Mouse (Mus musculus): ENCODE measurements around the gene Zfp771. TPM values are rescaled to one million over a fixed set of nuclear protein-coding genes. Genes with fewer than 3 reads are reported as not detected.

Gene Zfp771
- polyA plus RNA-seq, 1 experiment: 88.1 TPM

DNA sequence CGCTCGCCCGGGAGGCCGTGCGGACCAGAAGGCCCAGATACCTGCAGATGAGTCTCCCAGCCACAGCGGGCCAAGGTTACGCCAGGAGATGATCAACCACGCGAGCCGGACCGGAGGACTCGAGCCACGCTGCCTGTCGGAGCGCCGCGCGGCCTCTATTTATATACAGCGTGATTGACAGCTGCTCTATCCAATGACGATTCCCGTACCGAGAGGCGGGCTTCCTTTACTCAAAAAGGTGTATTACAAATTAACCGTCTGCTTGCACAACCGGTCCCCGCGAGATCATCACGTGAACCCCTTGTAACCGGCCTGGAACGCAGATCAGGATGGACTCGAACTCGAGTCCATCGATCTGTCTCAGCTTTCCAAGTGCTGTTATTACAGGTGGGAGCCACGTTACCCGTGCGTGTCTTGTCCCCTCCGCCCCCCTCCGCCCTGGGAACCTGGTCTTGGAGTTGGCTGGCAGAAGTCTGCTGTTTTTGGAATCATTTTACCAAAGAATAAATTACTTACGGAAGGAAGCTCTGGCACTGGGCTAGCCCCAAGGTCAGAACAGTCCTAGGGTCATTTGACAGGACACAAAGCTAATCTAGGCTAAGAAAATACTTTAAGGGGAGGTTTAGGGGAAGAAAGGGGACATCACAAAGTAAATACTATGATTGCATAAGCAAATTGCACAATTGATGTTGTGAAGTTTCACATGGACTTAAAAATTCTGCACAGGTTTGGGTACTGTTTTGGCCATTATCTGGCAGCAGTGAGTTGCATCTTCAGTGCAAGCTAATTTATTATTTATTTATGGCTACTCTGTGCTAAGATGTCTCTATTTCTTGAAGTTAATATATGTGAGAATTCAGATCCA is 30.1 kb downstream of the Zfp771 start, which contains the start of gene Sephs2:
Gene Sephs2 (minus strand): TSS at position 131 of the 865 bp plus-strand sequence.
- peak; percentile 97 for DNase-seq (ENCODE audit: low read depth)
- TF ChIP-seq CTCF (IDR thresholded peaks at IDR 0.05; ENCODE audit: borderline replicate concordance, extremely low read depth, insufficient read depth, insufficient read length): no peak
- peak; percentile 91; the same call in 1 of the 2 replicates for TF ChIP-seq POLR2A (IDR thresholded peaks at IDR 0.05; ENCODE audit: borderline replicate concordance, extremely low read depth, insufficient read depth, insufficient read length, poor library complexity, severe bottlenecking)

DNA sequence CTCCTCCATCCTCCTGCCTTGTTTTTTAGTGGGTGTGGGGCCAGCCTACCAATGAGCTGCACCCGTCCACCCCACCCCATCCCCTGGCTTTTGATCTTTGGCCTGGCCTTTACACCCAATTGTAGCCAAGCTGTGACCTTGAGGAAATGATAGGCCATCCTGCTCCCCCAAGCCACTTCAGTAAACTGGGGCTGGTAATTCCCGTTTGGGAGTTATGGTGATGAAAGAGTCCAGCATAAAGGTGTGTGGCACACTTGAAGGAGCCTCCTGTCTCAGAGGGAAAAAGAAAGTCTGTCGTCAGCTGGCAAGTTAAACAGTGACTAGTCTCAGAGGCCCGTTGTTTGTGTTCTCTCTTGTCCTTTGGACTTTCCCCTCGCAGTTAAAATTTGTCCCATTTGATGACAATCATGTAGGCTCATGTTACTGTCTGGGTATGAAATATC is 32.5 kb downstream of the Zfp771 start:
- no peak for DNase-seq (ENCODE audit: low read depth)
- TF ChIP-seq POLR2A (IDR thresholded peaks at IDR 0.05; ENCODE audit: borderline replicate concordance, extremely low read depth, insufficient read depth, insufficient read length, poor library complexity, severe bottlenecking) (no peak), CTCF (IDR thresholded peaks at IDR 0.05; ENCODE audit: borderline replicate concordance, extremely low read depth, insufficient read depth, insufficient read length) (no peak)

DNA sequence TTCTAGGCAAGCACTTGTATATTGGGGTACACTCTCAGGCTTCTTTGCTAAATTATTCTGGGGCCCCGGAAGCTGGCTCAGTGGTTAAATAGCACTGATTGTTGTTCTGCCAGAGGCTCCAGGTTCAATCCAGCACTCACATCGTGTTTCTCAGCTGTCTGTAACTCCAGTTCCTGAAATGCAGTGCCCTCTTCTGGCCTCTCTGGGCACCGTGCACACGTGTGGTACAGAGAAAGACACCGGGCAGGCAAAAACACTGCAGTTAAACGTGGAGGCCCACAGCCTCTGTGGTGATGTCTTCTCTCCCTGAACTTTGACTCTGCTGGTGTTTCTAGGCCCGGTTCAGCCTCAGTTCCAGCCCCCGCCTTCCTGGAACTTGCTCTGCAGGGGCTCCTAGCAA is 34.2 kb downstream of the Zfp771 start:
- DNase-seq (ENCODE audit: low read depth): peak; percentile 60

DNA sequence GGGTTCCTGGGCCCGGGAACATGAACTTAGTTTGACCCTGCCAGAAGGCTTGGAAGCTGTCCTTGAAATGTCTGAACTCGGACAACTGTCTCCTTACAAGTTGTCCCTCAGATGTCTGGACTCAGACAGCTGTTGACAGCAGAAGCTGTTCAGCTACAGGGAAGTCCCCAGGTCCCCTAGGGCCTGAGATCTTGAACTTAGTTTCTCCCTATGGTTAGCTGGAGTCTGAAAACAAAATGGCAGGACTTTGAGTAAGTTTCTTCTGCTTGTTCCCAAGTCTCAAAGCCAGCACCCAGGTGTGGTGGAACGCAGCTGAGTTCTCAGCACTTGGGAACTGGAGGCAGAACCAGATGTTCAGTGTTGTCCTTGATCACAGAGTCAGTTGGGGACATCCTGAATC is 36.0 kb downstream of the Zfp771 start:
- no peak for TF ChIP-seq CTCF (IDR thresholded peaks at IDR 0.05; ENCODE audit: borderline replicate concordance, extremely low read depth, insufficient read depth, insufficient read length)
- no peak for TF ChIP-seq POLR2A (IDR thresholded peaks at IDR 0.05; ENCODE audit: borderline replicate concordance, extremely low read depth, insufficient read depth, insufficient read length, poor library complexity, severe bottlenecking)
- DNase-seq (ENCODE audit: low read depth): no peak

More for the DNA sequence above, 34.2 kb downstream of the Zfp771 start:
- TF ChIP-seq POLR2A (IDR thresholded peaks at IDR 0.05; ENCODE audit: borderline replicate concordance, extremely low read depth, insufficient read depth, insufficient read length, poor library complexity, severe bottlenecking) (no peak), CTCF (IDR thresholded peaks at IDR 0.05; ENCODE audit: borderline replicate concordance, extremely low read depth, insufficient read depth, insufficient read length) (peak; percentile 62)

DNA sequence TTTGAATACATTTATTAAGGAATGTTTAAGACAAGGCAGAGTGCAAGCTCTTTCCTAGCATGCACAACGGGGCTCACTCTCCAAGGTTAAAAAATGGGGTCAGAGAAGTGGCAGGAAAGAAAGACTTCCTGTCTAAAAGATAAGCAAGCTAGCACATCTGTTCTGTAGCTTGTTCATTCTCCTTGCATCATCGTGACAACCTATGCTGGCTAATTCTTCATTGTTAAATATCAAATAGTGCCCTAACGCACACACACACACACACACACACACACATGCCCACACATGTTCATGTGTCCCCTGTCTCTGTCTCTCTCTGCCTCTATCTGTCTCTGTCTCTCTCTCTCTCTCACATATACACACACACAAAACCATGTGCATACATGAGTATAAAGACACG is 37.0 kb downstream of the Zfp771 start:
- TF ChIP-seq CTCF (IDR thresholded peaks at IDR 0.05; ENCODE audit: borderline replicate concordance, extremely low read depth, insufficient read depth, insufficient read length): no peak
- TF ChIP-seq POLR2A (IDR thresholded peaks at IDR 0.05; ENCODE audit: borderline replicate concordance, extremely low read depth, insufficient read depth, insufficient read length, poor library complexity, severe bottlenecking): no peak
- DNase-seq (ENCODE audit: low read depth): no peak

DNA sequence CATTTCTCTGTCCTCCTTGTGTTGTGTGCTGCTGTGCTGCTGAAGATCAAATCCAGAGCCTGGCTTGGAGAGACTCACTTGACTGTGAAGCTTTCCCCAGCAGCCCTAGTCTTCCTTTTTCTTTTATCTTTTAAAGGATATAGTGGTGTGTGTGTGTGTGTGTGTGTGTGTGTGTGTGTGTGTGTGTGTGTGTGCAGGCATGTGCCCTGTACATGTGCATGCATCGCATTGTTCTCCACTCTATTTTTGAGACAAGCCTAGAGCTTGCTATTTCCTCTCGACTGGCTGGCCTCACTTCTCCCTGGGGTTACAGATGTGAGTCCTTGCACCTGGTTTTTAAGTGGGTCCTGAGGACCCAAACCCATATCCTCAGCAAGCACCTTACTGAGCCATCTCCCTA is 38.1 kb downstream of the Zfp771 start:
- no peak for TF ChIP-seq CTCF (IDR thresholded peaks at IDR 0.05; ENCODE audit: borderline replicate concordance, extremely low read depth, insufficient read depth, insufficient read length)
- no peak for TF ChIP-seq POLR2A (IDR thresholded peaks at IDR 0.05; ENCODE audit: borderline replicate concordance, extremely low read depth, insufficient read depth, insufficient read length, poor library complexity, severe bottlenecking)
- DNase-seq (ENCODE audit: low read depth): no peak

DNA sequence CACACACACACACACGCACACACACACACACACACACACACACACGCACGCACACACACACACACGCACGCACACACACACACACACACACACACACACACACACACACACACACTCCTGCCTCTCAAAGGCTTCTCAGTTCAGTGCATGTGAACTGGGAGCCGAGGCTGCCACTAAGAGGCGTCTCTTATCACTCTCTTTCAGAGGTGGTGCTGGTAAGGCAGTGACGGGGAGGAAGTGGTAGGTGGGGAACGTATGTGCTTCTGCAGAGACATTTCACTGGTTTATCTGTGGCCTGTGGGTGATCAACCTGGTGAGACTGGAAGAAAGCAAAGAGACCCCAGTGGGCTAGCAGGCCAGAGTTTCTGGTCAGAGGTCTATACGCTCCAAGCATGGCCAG is 41.1 kb downstream of the Zfp771 start:
- DNase-seq (ENCODE audit: low read depth): no peak
- TF ChIP-seq POLR2A (IDR thresholded peaks at IDR 0.05; ENCODE audit: borderline replicate concordance, extremely low read depth, insufficient read depth, insufficient read length, poor library complexity, severe bottlenecking) (no peak), CTCF (IDR thresholded peaks at IDR 0.05; ENCODE audit: borderline replicate concordance, extremely low read depth, insufficient read depth, insufficient read length) (no peak)

DNA sequence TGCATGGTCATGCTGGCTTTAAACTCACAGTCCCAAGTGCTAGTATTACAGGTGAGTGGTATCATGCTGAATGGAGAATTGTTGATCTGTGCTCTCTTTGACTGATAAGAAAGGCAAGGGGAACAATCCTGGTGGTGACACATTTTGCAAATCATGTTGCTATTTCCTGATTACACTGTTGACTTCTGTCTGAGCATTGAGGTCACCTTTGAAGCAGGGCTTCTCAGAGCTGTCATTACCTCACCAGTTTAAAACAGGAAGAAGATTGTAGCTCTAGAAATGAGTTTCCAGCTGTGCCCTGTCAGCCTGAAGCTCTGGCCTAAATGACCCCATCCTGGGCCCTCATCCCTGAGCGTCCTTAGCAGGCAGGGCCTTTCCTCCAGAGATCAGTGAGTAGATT is 43.9 kb downstream of the Zfp771 start:
- no peak for TF ChIP-seq POLR2A (IDR thresholded peaks at IDR 0.05; ENCODE audit: borderline replicate concordance, extremely low read depth, insufficient read depth, insufficient read length, poor library complexity, severe bottlenecking)
- TF ChIP-seq CTCF (IDR thresholded peaks at IDR 0.05; ENCODE audit: borderline replicate concordance, extremely low read depth, insufficient read depth, insufficient read length): no peak
- no peak for DNase-seq (ENCODE audit: low read depth)

DNA sequence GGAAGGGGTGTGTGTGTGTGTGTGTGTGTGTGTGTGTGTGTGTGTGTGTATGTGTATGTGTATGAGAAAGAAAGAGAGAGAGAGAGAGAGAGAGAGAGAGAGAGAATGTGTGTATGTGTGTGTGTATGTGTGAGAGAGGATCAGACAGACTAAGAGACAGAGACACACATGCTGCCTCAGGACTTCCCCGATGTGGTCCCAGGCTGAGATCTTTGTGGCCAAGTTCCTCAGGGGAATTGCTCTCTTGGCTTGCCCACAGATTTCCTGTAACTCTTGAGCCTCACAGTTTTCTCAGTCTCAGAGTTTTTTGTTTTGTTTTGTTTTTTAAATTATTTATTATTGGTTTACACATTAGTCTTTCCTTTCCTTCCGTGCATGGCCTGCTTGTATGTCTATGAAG is 45.2 kb downstream of the Zfp771 start:
- DNase-seq (ENCODE audit: low read depth): no peak
- TF ChIP-seq CTCF (IDR thresholded peaks at IDR 0.05; ENCODE audit: borderline replicate concordance, extremely low read depth, insufficient read depth, insufficient read length): no peak
- no peak for TF ChIP-seq POLR2A (IDR thresholded peaks at IDR 0.05; ENCODE audit: borderline replicate concordance, extremely low read depth, insufficient read depth, insufficient read length, poor library complexity, severe bottlenecking)

DNA sequence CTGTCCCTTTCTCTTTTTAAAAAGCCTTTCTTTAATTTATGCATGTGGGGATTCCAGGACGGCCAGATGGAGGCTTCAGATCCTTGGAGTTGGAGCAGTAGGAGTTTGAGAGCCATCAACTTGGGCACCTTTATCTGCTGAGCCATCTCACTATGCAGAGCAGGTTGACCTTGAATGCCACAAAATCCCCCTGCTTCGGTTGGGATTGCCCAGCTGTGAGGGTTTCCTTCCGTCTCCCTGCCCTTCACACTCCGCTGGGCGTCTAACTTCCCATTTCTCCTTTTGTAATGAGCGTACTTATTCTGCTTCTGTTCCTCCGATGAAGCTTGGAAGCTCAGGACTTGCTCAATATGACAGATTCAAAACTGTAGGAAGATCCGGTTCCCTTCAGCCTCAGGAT is 46.1 kb downstream of the Zfp771 start:
- peak; percentile 2 for DNase-seq (ENCODE audit: low read depth)

DNA sequence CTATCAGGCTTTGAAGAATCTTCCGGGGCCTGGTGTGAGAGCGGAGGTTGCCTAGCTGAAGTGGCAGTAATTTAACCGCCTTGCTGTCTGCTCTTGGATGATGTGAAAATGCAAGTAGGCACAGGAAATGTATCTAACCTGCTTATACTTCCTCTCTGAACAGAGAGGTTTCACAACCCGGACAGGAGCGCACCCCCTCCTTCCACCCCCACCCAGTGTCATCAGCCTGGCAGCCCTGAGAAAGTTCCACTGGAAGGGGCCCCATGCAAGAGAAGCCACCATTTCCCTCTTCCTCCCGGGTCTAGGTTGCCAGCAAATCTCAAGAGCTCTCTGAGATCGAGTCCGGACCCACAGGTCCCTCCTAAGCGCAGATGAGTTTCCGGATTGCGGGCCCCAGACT is 52.0 kb downstream of the Zfp771 start, which contains the start of gene Itgal:
Gene Itgal (plus strand): TSS at position 163 of the 400 bp plus-strand sequence.
- no peak for TF ChIP-seq CTCF (IDR thresholded peaks at IDR 0.05; ENCODE audit: borderline replicate concordance, extremely low read depth, insufficient read depth, insufficient read length)
- no peak for TF ChIP-seq POLR2A (IDR thresholded peaks at IDR 0.05; ENCODE audit: borderline replicate concordance, extremely low read depth, insufficient read depth, insufficient read length, poor library complexity, severe bottlenecking)
- DNase-seq (ENCODE audit: low read depth): no peak

More for the DNA sequence above, 46.1 kb downstream of the Zfp771 start:
- TF ChIP-seq CTCF (IDR thresholded peaks at IDR 0.05; ENCODE audit: borderline replicate concordance, extremely low read depth, insufficient read depth, insufficient read length): no peak
- no peak for TF ChIP-seq POLR2A (IDR thresholded peaks at IDR 0.05; ENCODE audit: borderline replicate concordance, extremely low read depth, insufficient read depth, insufficient read length, poor library complexity, severe bottlenecking)
